In genomic region chr9:122152063-122152462, GRCm38 (mm10) we compare ENCODE assay signal across 21 mouse cellular contexts. TPM values are rescaled to one million over a fixed set of nuclear protein-coding genes. Genes with fewer than 3 reads are reported as not detected.
DNase-seq lines count a peak whose midpoint lies in the region; ATAC-seq and TF ChIP-seq lines count a peak whose summit lies in the region.
"Had no signal": no experiment of that assay in that cellular context is flagged by ENCODE, and none has a peak within 500 bp of the region (broad histone marks: within the 10 kb centered on the region; RNA-seq: fewer than 3 reads in every experiment).

No protein-coding gene starts in this region.

- no peak overlapping the region for H3K9ac ChIP-seq in limb, embryonic 14.5 days (ENCODE audit: low read depth, low read length, severe bottlenecking)
- H3K9ac ChIP-seq: embryonic facial prominence, embryonic 13.5 days; forebrain, embryonic 13.5 days; forebrain, postnatal 0 days; hindbrain, embryonic 13.5 days had no signal

- intact Hi-C loops in heart, postnatal 14 days (cut with DNase I): loop anchor here (2.0 kb wide), 1 partner anchor 25 kb away; no protein-coding TSS in a partner anchor
- intact Hi-C loops in left cerebral cortex, postnatal 10 days (cut with DNase I): no loop called here

- peak; percentile 88 for DNase-seq in heart, adult 11 months
- no peak for DNase-seq in heart, postnatal 14 days
- DNase-seq in limb, embryonic 14.5 days (ENCODE audit: low spot score): peak; percentile 9
- no peak for DNase-seq in limb, embryonic 10.5 days (ENCODE audit: low spot score)
- peak; percentile 33 for DNase-seq in urinary bladder, postnatal 14 days (ENCODE audit: low spot score)
- no peak for DNase-seq in urinary bladder, postnatal 25 days (ENCODE audit: low spot score)
- no peak for DNase-seq in layer of hippocampus, postnatal 25 days (ENCODE audit: extremely low spot score in 1 of 2, low spot score in 1 of 2)
- DNase-seq in left cerebral cortex, postnatal 10 days (ENCODE audit: extremely low spot score in 1 of 2, low spot score in 2 of 2): no peak
- DNase-seq: cerebellum, adult 9-11 months; cerebellum, postnatal 36 days; forebrain, postnatal 0 days; gastrocnemius, postnatal 36 days; heart, postnatal 10 days had no signal

- WGBS in limb, embryonic 14.5 days: 82% methylated on average over 4 of the region's 4 CpGs
- WGBS in limb, embryonic 10.5 days: 92% methylated on average over 4 of the region's 4 CpGs

- ATAC-seq in limb, embryonic 14.5 days (ENCODE audit: low FRiP score, low read depth): no peak
- ATAC-seq: activated CD4-positive, CD25-positive, alpha-beta regulatory T cell, adult 4 months; forebrain, embryonic 13.5 days; forebrain, postnatal 0 days; hindbrain, postnatal 0 days; Patski had no signal

- H3K27me3 ChIP-seq in limb, embryonic 14.5 days (ENCODE audit: control insufficient read depth, insufficient read depth, low read length): no peaks in the 10 kb centered on the region
- H3K27me3 ChIP-seq in limb, embryonic 10.5 days (ENCODE audit: low read depth, poor library complexity, severe bottlenecking): no peaks in the 10 kb centered on the region
- H3K27me3 ChIP-seq: CH12.LX; embryonic facial prominence, embryonic 13.5 days; forebrain, embryonic 13.5 days; hindbrain, embryonic 13.5 days; Patski had no signal

- H3K27ac ChIP-seq in limb, embryonic 14.5 days (replicated peaks; ENCODE audit: low read depth, low read length): no peak overlapping the region
- H3K27ac ChIP-seq in limb, embryonic 10.5 days: no peak overlapping the region
- H3K27ac ChIP-seq: embryonic facial prominence, embryonic 13.5 days; forebrain, embryonic 13.5 days; heart, embryonic 10.5 days; hindbrain, embryonic 13.5 days; hindbrain, postnatal 0 days had no signal

- H3K4me2 ChIP-seq in limb, embryonic 14.5 days (replicated peaks; ENCODE audit: low read depth, low read length, severe bottlenecking): no peak overlapping the region
- H3K4me2 ChIP-seq: embryonic facial prominence, embryonic 13.5 days; forebrain, embryonic 13.5 days; hindbrain, embryonic 13.5 days had no signal

- peaks cover 9% of the 10 kb centered on the region; the same call in 1 of the 2 replicates for H3K36me3 ChIP-seq in limb, embryonic 14.5 days (ENCODE audit: control insufficient read depth, insufficient read depth, low read length)
- peaks cover 14% of the 10 kb centered on the region for H3K36me3 ChIP-seq in limb, embryonic 10.5 days

- no peaks in the 10 kb centered on the region for H3K9me3 ChIP-seq in limb, embryonic 14.5 days (ENCODE audit: control insufficient read depth, low read length)
- H3K9me3 ChIP-seq in limb, embryonic 10.5 days (replicated peaks): no peaks in the 10 kb centered on the region
- H3K9me3 ChIP-seq: embryonic facial prominence, embryonic 13.5 days; heart, embryonic 10.5 days; hindbrain, embryonic 13.5 days had no signal

- no peak overlapping the region for H3K4me3 ChIP-seq in limb, embryonic 14.5 days (replicated peaks; ENCODE audit: low read length)
- no peak overlapping the region for H3K4me3 ChIP-seq in limb, embryonic 10.5 days
- H3K4me3 ChIP-seq: embryonic facial prominence, embryonic 13.5 days; forebrain, embryonic 13.5 days; heart, embryonic 10.5 days; hindbrain, embryonic 13.5 days had no signal

- no peak for TF ChIP-seq POLR2A in limb, embryonic 14.5 days (IDR thresholded peaks at IDR 0.05; ENCODE audit: borderline replicate concordance, extremely low read depth, insufficient read depth, insufficient read length)

- H3K4me1 ChIP-seq in limb, embryonic 14.5 days (ENCODE audit: control insufficient read depth, insufficient read depth, low read length): no peaks in the 10 kb centered on the region
- no peaks in the 10 kb centered on the region for H3K4me1 ChIP-seq in limb, embryonic 10.5 days
- H3K4me1 ChIP-seq: embryonic facial prominence, embryonic 13.5 days had no signal

RNA-seq across cellular contexts. Expression of gene Snrk, which starts 35.0 kb away (rescaled TPM):
- 100 to 1,000 TPM; 173 to 206 TPM for total RNA-seq in heart, postnatal 14 days (2021)
- polyA plus RNA-seq in limb, embryonic 14.5 days (2012; rRNA removed): 44.8 and 50.1 TPM in 2 replicates
- polyA plus RNA-seq in limb, embryonic 14.5 days (2014; fragmentation: Nextera tagmentation; extraction: Ambion mirVana): 40.2 and 47.0 TPM in 2 replicates
- 26.6 and 41.1 TPM in 2 replicates for polyA plus RNA-seq in limb, embryonic 10.5 days (2016; fragmentation: Nextera tagmentation; extraction: Ambion mirVana)
- 100 to 1,000 TPM; 100 to 108 TPM for total RNA-seq in layer of hippocampus, postnatal 25 days (2021)
- total RNA-seq in left cerebral cortex, postnatal 10 days (2021): 100 to 1,000 TPM; 111 to 118 TPM

Comparison
In these comparisons a context has a peak if more than half of its experiments do, and no peak if none do; other contexts are left out.
1. DNase-seq: peak in heart, adult 11 months (single experiment), limb, embryonic 14.5 days (single experiment) and urinary bladder, postnatal 14 days (single experiment); none in heart, postnatal 14 days (0 of 2), limb, embryonic 10.5 days (single experiment), urinary bladder, postnatal 25 days (single experiment), layer of hippocampus, postnatal 25 days (0 of 2) and left cerebral cortex, postnatal 10 days (0 of 2).